Mouse (Mus musculus): ENCODE results near the gene BC034090.

BC034090 gene

GRCm38 (mm10) chr1:155216844-155217243, 27.4 kb downstream of the BC034090 start:
- DNase-seq (ENCODE audit: low spot score): no peak

- no peak for DNase-seq (ENCODE audit: low spot score)
These were observed 27.9 kb downstream of the BC034090 start for GRCm38 (mm10) chr1:155216313-155216712.

- no peak for DNase-seq (ENCODE audit: low spot score)
These were observed 29.0 kb downstream of the BC034090 start for GRCm38 (mm10) chr1:155215066-155215764.

DNA sequence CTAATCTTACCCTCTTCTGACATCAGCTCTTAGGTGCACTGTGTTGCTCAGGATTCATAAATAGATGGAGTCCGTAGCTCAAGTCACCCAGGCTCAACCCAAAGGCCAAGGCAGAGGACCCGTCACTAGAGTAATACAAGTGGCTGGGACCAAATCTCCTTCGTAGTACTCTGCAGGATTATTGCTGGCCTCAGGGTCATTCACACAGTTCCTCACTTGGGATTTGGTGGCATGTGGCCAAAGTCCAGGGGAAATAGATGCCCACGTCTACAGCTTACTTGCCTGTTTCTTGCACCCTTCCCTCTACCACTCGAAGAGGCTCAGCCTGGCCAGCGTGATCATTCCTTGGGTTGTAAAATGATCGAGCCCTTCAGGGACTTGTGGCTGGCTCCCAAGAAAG, 30.3 kb downstream of the BC034090 start:
- DNase-seq (ENCODE audit: low spot score): no peak

DNA sequence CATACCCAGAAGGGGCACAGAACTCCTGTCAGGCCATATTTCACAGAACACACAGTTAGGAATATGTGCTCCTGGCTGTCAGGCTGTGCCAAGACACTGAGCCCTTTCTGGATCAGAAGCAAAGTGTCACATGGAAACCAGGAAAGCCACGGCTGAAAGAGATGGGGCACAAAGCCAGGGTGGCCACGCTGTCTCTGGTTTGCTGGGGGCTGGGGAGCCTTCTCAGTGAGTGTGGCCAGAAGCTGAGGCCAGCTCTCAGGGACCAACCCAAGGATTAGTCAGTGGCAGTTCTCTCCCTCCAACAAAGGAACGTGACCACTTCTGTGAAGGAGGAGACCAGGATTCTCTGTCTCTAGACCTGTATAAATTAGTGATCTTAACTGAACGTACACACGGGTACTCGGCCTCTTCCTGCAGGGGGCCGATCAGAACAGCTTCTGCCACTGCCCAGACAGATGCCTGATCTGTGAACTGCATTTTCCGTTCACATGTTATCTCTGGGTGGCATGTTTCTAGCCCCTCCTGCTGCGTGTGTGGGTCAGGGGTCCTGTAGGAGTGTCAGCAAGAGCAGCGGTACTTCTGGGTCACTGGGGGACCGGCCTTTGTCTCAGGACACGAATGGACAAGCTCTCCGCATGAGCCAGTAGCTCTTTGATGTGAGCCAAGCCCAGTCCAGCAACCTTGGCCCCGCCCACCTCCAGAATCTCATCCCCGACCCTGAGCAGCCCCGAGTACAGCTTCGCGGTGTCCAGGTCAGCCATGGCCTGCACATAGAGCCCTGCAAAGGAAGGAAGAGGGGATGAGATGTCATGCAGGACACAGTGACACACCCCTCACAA, 31.1 kb downstream of the BC034090 start:
- no peak for DNase-seq (ENCODE audit: low spot score)

GRCm38 (mm10) chr1:155212493-155212892, 31.8 kb downstream of the BC034090 start:
- no peak for DNase-seq (ENCODE audit: low spot score)

DNA sequence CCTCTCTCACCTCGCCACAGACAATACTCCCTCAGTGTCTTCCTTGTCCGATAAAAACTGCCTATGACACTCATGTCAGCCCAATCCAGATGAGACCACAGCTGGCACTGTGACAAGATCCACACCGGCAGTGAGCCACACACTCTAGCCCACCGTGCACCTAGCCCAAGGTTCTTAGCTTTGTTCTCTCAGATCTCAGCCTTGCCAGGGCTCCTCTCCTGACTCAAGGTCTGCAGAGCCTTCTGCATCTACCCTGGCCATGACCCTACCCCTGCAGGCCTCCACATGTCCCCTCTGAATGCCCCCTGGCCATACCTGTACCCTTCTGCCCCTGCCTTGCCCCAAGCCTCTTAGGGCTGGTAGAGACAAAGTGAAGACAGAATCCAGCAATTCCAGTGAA, 32.2 kb downstream of the BC034090 start:
- DNase-seq (ENCODE audit: low spot score): no peak

GRCm38 (mm10) chr1:155211017-155211416, 33.2 kb downstream of the BC034090 start:
- no peak for DNase-seq (ENCODE audit: low spot score)

GRCm38 (mm10) chr1:155210011-155210763, 34.1 kb downstream of the BC034090 start:
- DNase-seq (ENCODE audit: low spot score): no peak

GRCm38 (mm10) chr1:155207859-155208258, 36.4 kb downstream of the BC034090 start:
- DNase-seq (ENCODE audit: low spot score): no peak

DNA sequence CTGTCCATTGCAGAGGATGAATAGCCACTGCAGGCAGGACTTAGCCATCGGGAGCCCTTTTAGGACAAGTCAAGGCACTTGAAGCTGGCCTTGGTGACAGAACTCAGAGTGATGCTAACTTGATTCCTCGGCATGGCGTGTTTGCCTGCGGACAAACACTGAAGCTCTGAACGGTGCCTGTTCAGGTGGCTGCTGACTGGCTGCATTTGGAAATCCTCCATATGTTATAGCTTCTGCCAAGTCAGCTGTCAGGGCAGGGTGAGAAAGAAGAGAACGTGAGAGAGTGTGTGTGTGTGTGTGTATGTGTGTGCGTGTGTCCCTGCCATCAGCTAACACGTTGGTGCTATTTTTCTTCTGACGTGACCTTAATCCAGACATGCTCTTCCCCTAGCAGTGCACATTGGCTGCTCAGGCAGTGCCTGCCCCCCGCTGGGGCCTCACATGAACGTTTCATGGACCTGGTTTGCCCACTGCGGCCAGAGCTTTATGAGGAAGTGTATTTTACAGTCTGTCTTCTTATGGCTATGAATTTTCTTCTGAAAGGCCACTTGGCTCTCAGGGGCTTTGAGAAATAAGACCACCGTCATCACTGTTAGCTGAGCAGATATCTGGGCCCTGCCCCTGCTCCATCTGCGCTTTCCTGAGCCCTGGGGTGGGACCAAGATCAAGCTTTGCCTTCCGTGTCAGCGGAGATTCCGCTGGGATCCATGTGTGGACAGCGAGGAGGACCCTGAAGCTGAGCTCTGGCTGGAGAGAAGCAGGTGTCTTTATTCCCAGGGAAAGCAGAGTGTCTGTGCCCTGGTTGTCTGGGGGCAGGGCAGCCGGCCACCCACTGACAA, 38.2 kb downstream of the BC034090 start:
- DNase-seq (ENCODE audit: low spot score): no peak

- DNase-seq (ENCODE audit: low spot score): no peak
These were observed 38.9 kb downstream of the BC034090 start for GRCm38 (mm10) chr1:155205311-155205710.

DNA sequence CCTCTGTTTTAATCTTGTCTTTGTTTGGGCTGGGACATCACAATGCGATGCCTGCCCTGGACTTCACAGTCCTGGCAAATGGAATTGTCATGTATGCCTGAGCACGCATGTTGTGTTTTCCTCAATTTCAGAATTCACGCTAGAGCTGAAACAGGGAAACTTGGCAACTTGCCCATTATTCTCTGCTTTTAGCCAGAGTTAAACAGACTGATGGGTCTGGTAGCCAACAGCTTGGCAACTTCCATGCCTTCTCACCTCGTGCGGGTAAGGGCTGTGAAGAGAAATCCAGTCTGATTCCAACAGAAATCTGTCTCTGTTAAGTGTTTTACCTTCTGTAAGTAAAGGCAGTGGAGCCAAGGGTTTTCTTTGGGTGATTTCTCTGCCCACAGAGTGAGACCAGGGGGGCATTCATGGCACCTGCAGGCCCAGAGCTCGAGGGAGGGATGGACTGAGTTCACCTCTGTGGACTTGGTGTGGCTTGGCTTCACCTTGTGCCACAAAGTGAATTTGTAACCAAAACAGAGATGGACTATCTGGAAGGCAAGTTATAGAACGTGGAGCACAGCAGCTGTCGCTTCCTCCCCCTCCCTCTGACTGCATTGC, 39.6 kb downstream of the BC034090 start:
- DNase-seq (ENCODE audit: low spot score): no peak

DNA sequence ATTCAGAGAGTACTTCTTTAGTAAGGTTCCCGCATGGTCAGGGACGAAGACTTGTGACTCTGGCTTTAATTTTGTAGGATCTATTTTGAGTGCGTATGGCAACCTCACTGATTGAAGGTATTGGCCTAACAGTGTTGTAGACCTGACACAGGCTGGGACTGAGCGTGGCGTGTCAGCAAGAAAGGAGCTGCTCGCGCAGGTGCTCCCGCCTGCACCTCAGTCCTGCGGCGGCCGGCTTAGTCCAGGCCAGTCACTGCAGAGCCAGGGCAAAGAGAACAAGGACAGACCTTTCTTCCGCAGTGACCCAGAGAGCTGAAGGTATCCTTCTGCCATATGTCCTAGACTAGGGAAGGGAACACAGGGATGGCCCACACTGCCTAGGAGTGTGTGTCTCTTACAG, 40.3 kb downstream of the BC034090 start:
- no peak for DNase-seq (ENCODE audit: low spot score)

DNA sequence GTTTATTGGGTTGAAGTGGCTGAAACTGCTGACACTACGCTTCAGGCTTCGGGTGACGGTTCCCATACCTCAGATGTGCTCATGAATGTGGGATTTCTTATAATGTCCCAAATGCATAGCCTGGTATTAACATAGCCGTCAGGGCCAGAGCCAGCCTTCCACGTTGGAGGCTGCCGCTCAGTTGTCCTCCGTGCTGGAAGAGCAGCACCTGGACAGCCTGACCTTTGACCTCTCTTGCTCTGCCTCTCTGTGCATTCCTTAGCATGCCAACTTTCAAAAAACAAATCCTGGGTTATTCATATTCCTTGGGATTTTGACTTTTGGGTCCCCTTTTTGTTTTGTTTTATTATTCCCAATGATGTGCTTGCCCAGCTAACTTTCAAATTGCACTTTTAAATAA, 41.1 kb downstream of the BC034090 start:
- DNase-seq (ENCODE audit: low spot score): no peak

DNA sequence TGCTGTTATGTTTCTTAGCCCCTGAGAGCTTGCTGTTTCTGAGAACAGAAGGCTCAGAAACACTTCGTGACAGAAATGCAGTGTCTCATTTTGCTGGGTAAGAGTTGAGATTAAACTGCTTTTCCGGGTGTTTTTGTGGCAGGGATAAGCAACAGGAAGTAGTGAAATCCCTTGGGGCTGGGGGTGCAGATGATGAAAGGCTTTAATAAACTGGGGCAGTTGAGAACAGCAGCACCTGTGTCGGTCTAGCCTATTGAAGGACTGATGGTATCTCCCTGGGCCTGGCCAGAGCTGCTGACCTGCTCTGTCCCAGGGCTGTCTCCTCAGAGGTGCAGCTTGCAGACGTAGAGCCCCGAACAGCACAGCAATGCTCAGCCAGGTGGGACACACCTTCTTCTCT, 41.8 kb downstream of the BC034090 start:
- no peak for DNase-seq (ENCODE audit: low spot score)

DNA sequence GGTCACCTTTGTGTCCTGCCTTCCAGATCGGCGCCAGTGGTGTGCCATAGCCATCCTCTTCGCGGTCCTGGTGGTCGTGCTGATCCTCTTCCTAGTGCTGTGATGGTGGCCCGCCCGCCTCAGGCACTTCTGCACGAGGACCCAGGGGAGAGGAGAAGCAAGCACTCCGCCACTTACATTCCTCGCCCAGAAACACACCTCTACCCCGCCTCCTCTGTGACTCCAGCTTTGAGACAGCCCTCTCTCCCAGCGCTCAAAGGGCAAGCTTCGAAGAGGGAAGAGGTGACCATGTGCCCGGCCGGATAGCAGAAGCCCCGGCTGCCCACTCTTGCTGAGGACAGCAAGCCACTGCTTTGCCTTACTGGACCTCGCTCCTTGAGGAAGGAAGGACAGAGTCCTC, 42.3 kb downstream of the BC034090 start:
- no peak for DNase-seq (ENCODE audit: low spot score)

GRCm38 (mm10) chr1:155201373-155201879, 42.8 kb downstream of the BC034090 start:
- DNase-seq (ENCODE audit: low spot score): no peak

- DNase-seq (ENCODE audit: low spot score): no peak
These were observed 43.3 kb downstream of the BC034090 start for GRCm38 (mm10) chr1:155200967-155201366.

DNA sequence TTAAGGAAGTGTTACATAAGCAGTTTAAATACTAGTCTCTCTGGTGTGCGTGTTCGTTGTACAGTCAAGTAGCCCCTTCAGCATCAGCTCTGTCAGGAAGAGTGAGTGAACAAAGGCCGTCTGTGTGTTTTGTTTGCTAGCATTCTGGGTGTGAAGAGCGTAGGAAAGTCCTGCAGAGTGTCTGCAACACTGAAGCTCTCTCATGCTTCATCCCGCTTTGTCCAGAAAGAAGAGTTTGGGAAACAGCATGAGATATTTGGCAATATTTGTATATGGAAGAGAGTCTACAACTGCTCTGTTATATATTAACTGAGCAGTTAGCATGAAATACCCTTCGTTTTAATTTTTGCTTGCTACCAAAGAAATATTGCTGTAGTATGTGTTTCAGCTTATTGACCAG, 44.7 kb downstream of the BC034090 start:
- no peak for DNase-seq (ENCODE audit: low spot score)

DNA sequence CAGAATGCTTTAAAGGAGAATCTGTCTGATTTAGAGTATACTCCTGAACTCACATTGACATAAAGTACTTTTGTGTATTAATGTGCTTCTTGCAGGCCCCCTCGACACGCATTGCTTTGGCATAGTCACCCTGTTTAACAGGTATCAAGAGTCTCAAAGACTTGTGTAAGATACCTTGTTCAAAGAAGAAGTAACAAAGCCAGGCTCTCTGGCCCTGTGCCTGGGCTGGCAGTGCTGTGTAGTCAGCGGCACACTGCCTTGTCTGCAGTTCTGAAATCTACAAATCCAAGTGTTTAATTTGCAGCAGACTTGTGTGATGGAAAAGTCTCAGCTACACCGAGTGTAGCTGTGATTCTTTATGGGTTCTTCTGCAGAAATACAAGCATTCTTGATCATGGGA, 47.6 kb downstream of the BC034090 start:
- no peak for DNase-seq (ENCODE audit: low spot score)
